Mouse (Mus musculus) hindbrain, postnatal 0 days (tissue): ENCODE measurements at regions not wholly inside any gene's neighbourhood (a gene's known extent, or its start where the extent isn't known, plus 50 kb on each side); places are given as distances from the start of the nearest gene placed in this dataset.

ENCODE experiments used
- ATAC-seq: fragments of 200-750 bp; cut with Nextera tagmentation; 2 replicates; pipeline ENCODE4 v1.8.0; 2017; ENCODE audit warnings: mild to moderate bottlenecking, moderate TSS enrichment, moderate library complexity
- DNase-seq: peaks from one replicate; pipeline ENCODE4 v3.0.0-alpha.2; 2015; ENCODE audit warnings: low spot score
- H3K27ac ChIP-seq: fragments of 300-500 bp; sonication (generic); 2 replicates; pipeline ENCODE4 v1.5.1; 2014; ENCODE audit warnings: mild to moderate bottlenecking
- H3K27me3 ChIP-seq: fragments of 300-500 bp; sonication (generic); 2 replicates; pipeline ENCODE4 v1.6.1; 2014; ENCODE audit warnings: low read length, mixed read lengths; ENCODE audit not compliant: insufficient read depth
- H3K36me3 ChIP-seq: fragments of 300-500 bp; sonication (generic); 2 replicates; pipeline ENCODE4 v1.6.1; 2014; ENCODE audit warnings: low read length, mixed read lengths; ENCODE audit not compliant: insufficient read depth
- H3K4me1 ChIP-seq: fragments of 300-500 bp; sonication (generic); 2 replicates; pipeline ENCODE4 v1.6.1; 2014; ENCODE audit warnings: antibody characterized with exemption, low read length, mixed read lengths; ENCODE audit not compliant: insufficient read depth
- H3K4me2 ChIP-seq: fragments of 300-500 bp; sonication (generic); 2 replicates; pipeline ENCODE4 v1.6.1; 2014; ENCODE audit warnings: low read depth, mild to moderate bottlenecking, low read length, moderate library complexity, mixed read lengths
- H3K4me3 ChIP-seq: fragments of 300-500 bp; sonication (generic); 2 replicates; pipeline ENCODE4 v1.5.1; 2014; ENCODE audit warnings: low read length
- H3K9ac ChIP-seq: fragments of 300-500 bp; sonication (generic); replicated peaks from 2 replicates; pipeline ENCODE4 v1.6.1; 2014; ENCODE audit warnings: mild to moderate bottlenecking, low read length, moderate library complexity, mixed read lengths
- H3K9me3 ChIP-seq: fragments of 300-500 bp; sonication (generic); 2 replicates; pipeline ENCODE4 v1.6.1; 2016; ENCODE audit warnings: low read length, mixed read lengths
- CTCF ChIP-seq: IDR thresholded peaks from 2 replicates; pipeline ENCODE4 v1.5.1; 2016; ENCODE audit warnings: antibody characterized with exemption, control low read depth, low read depth
- WGBS: fragments of 180-500 bp; shearing (Covaris S2); extraction: QIAGEN DNeasy Blood & Tissue Kit; methylation state at CpG from one replicate; pipeline ENCODE4 v1.1.7; 2014; 5-methylcytosine and 5-hydroxymethylcytosine counted together

- 89% methylated on average over 7 of the region's 7 CpGs for WGBS
- no peak overlapping the region for H3K4me3 ChIP-seq
- no peak for DNase-seq
- H3K9me3 ChIP-seq, result no peaks in the 10 kb centered on the region
- H3K4me2 ChIP-seq, result no peak overlapping the region
- ATAC-seq, result no peak
- H3K4me1 ChIP-seq, result no peaks in the 10 kb centered on the region
- H3K9ac ChIP-seq, result no peak overlapping the region
- H3K27ac ChIP-seq, result no peak overlapping the region
- TF ChIP-seq CTCF, result no peak
- H3K36me3 ChIP-seq, result no peaks in the 10 kb centered on the region
- H3K27me3 ChIP-seq, result no peaks in the 10 kb centered on the region
These were observed 88.8 kb downstream of the Bms1 start for GRCm38 (mm10) chr6:118330496-118330895.

GRCm38 (mm10) chr6:118327458-118327857, 91.8 kb downstream of the Bms1 start:
- Histone ChIP-seq H3K27ac (no peak overlapping the region), H3K36me3 (no peaks in the 10 kb centered on the region), H3K4me1 (no peaks in the 10 kb centered on the region; the same call in 1 of the 2 replicates), H3K9me3 (no peaks in the 10 kb centered on the region), H3K4me3 (no peak overlapping the region), H3K4me2 (no peak overlapping the region), H3K9ac (no peak overlapping the region), H3K27me3 (no peaks in the 10 kb centered on the region)
- no peak for DNase-seq
- no peak for ATAC-seq
- WGBS, result 72% methylated on average over 6 of the region's 6 CpGs
- TF ChIP-seq CTCF, result peak; percentile 55

GRCm38 (mm10) chr6:118325681-118326080, 93.6 kb downstream of the Bms1 start:
- Histone ChIP-seq H3K9me3 (no peaks in the 10 kb centered on the region), H3K9ac (no peak overlapping the region), H3K36me3 (no peaks in the 10 kb centered on the region), H3K4me1 (no peaks in the 10 kb centered on the region; the same call in 1 of the 2 replicates), H3K4me3 (no peak overlapping the region), H3K27ac (no peak overlapping the region), H3K27me3 (no peaks in the 10 kb centered on the region), H3K4me2 (no peak overlapping the region)
- DNase-seq, result no peak
- 96% methylated on average over 1 of the region's 1 CpGs for WGBS
- ATAC-seq, result no peak
- no peak for TF ChIP-seq CTCF

- ATAC-seq (no peak), DNase-seq (no peak)
- no peaks in the 10 kb centered on the region for H3K9me3 ChIP-seq
- H3K9ac ChIP-seq, result no peak overlapping the region
- H3K4me1 ChIP-seq, result no peaks in the 10 kb centered on the region; the same call in 1 of the 2 replicates
- WGBS, result 79% methylated on average over 4 of the region's 4 CpGs
- TF ChIP-seq CTCF, result no peak
- H3K4me2 ChIP-seq, result no peak overlapping the region
- H3K27me3 ChIP-seq, result no peaks in the 10 kb centered on the region
- H3K4me3 ChIP-seq, result no peak overlapping the region
- H3K27ac ChIP-seq, result no peak overlapping the region
- H3K36me3 ChIP-seq, result no peaks in the 10 kb centered on the region
These were observed 94.7 kb downstream of the Bms1 start for GRCm38 (mm10) chr6:118324559-118324958.

GRCm38 (mm10) chr6:118323052-118323451, 96.2 kb downstream of the Bms1 start:
- no peaks in the 10 kb centered on the region for H3K9me3 ChIP-seq
- no peak overlapping the region for H3K4me3 ChIP-seq
- H3K27me3 ChIP-seq, result no peaks in the 10 kb centered on the region
- TF ChIP-seq CTCF, result no peak
- DNase-seq (no peak), ATAC-seq (no peak)
- H3K9ac ChIP-seq, result no peak overlapping the region
- no peaks in the 10 kb centered on the region for H3K36me3 ChIP-seq
- H3K27ac ChIP-seq, result no peak overlapping the region
- H3K4me1 ChIP-seq, result no peaks in the 10 kb centered on the region; the same call in 1 of the 2 replicates
- no peak overlapping the region for H3K4me2 ChIP-seq
- whole genome bisulfite sequencing, result 71% methylated on average over 6 of the region's 6 CpGs

GRCm38 (mm10) chr6:118322631-118323030, 96.6 kb downstream of the Bms1 start:
- H3K9me3 ChIP-seq, result no peaks in the 10 kb centered on the region
- H3K4me1 ChIP-seq, result no peaks in the 10 kb centered on the region; the same call in 1 of the 2 replicates
- H3K27me3 ChIP-seq, result no peaks in the 10 kb centered on the region
- H3K4me2 ChIP-seq, result no peak overlapping the region
- H3K36me3 ChIP-seq, result no peaks in the 10 kb centered on the region
- no peak overlapping the region for H3K9ac ChIP-seq
- ATAC-seq, result no peak
- H3K27ac ChIP-seq, result no peak overlapping the region
- TF ChIP-seq CTCF, result no peak
- 68% methylated on average over 5 of the region's 5 CpGs for WGBS
- no peak overlapping the region for H3K4me3 ChIP-seq
- no peak for DNase-seq

GRCm38 (mm10) chr6:118322061-118322460, 97.2 kb downstream of the Bms1 start:
- ATAC-seq, result no peak
- no peaks in the 10 kb centered on the region for H3K9me3 ChIP-seq
- no peak overlapping the region for H3K9ac ChIP-seq
- 78% methylated on average over 6 of the region's 6 CpGs for WGBS
- H3K4me3 ChIP-seq, result no peak overlapping the region
- H3K4me1 ChIP-seq, result no peaks in the 10 kb centered on the region; the same call in 1 of the 2 replicates
- DNase-seq, result no peak
- H3K27me3 ChIP-seq, result no peaks in the 10 kb centered on the region
- H3K36me3 ChIP-seq, result no peaks in the 10 kb centered on the region
- no peak for TF ChIP-seq CTCF
- no peak overlapping the region for H3K27ac ChIP-seq
- no peak overlapping the region for H3K4me2 ChIP-seq
